Mouse (Mus musculus) frontal cortex, postnatal 25 days (tissue): ENCODE measurements at regions not wholly inside any gene's neighbourhood (a gene's known extent, or its start where the extent isn't known, plus 50 kb on each side); places are given as distances from the start of the nearest gene placed in this dataset.
A peak's percentile ranks its signal among the peaks of the same experiment; 100 is the strongest.

Experiments used
- DNase-seq, 2 experiments: peaks; one replicate each; pipeline ENCODE4 v3.0.0; 2022; ENCODE audit warnings: low spot score in 2 of 2

DNA sequence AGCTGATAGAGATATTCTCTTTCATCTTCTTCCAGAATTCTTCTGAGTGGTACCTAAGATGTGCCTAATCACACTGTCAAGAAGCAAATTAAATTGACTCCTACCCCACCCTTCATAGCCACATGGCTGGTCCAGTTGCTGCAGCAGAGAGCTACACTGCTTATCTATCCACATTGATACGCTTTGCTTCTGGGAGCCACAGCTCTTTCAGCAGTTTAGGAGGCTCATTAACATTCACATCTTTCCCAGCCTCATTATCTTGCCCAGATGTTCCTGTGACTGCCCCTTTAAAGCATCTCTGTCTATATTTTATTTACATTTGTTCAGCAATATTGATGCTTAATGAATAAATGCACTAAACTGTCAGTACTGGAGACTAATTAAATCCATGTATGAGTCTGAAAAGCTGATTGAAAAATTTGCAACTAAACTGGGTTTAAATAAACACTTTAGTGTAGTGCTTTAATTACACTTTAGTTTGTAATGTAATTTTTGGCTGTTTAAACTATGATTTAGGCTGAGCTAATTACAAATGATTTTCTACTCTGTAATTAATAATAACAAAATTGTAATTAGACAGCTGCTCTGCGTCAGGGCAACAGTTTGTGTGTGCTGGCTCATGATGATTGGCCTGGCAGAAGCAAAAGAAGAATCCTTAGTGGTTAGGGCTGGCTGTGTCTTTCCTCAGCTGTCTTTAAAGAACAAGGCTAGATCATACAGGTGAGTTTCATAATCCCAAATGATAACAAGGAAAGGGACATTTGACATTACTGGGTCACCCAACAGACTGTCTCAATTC is 632.5 kb upstream of the Tle4 start:
- DNase-seq = no peak

DNA sequence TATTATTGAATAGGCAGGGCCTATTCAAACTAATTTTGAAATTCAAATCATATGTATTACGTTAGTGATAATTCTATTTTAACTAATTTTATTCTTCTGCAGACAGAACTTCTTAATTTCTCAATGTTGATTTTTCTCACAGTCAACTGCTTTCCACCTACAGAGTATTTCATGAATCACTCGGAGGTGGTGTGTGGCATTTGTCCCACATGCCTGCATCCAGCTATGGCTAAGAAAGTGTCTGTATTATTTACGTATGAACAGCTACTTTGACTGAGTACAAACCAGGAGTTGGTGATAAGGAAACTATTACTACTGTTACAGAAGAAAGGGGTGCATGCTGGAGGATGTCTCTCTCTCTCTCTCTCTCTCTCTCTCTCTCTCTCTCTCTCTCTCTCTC is 619.5 kb upstream of the Tle4 start:
- no peak for DNase-seq

GRCm38 (mm10) chr19:15214651-15215050 is 616.8 kb upstream of the Tle4 start:
- no peak for DNase-seq

DNA sequence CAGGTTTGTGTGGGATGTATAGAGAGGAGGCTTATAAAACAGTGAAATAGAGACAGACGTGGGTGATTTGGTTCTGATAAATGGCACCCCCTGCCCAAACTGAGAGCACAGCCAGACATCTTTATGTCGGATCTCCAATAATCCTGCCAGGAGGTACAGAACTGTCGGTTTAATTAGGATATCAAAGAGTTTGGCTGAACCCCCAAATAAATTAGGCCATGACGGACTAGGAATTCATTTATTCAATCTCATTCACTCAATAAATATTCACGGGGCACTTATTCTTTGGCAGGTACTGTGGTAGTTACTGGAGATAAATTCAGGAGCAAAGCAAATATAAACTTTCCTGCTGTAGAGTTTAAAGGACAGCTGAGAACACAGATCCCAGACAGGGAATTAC is 615.0 kb upstream of the Tle4 start:
- DNase-seq = no peak

DNA sequence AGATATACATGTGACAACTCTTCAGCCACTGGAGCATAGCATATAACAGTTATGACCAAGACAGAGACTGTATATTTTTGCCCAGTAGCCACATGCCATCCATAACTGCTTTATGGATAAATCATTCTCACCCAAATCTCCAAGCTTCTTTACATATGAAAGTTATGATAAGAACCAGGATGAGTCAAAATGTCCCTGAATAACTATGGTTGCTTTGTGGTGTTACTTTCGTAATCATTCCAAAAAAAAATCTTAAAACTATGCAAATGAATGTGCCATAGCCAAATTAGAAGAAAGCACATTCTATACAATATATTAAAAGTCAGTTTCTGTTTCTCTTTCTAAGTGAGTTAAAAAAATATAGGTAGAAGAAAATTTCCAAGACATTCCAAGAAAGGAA is 605.2 kb upstream of the Tle4 start:
- DNase-seq = no peak

- DNase-seq = no peak
These were observed 603.4 kb upstream of the Tle4 start for GRCm38 (mm10) chr19:15201262-15201661.

DNA sequence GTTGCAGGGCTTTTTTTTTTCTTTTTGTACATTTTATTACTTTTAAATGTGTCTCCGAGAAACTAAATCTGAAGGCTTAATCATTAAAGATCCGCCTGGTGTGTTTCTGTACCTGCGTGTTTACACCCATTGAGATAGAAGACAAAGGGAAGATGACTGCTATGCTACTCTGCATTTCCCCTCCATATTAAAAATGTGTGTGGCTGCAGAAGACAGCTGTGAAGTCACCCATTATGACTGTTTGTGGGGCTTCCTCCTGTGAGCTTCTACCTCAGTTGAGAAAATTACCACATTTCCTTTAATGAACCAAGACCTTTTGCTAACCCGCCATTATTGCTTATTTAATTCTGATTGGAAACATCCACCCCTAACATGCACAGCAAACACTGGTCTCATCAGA is 602.9 kb upstream of the Tle4 start:
- no peak for DNase-seq

GRCm38 (mm10) chr19:15200361-15200760 is 602.5 kb upstream of the Tle4 start:
- DNase-seq = no peak

DNA sequence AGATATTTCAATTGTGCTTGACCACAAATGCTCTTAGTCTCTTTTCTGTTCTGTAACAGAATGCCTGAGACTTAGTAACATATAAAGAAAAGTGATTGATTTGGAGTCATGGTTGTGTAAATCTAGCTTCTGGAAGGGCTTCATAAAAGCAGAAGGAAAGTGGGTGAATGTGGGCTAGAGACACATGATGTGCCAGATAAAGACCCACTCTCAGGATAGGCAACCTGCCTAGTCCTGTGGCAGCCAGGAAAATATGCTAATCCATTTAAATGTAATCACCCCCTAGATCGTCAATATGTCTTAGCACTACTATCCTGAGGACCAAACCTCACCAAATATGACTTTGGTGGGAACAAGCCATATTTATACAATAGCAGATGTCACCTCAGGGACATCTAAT is 601.8 kb upstream of the Tle4 start:
- DNase-seq = no peak

DNA sequence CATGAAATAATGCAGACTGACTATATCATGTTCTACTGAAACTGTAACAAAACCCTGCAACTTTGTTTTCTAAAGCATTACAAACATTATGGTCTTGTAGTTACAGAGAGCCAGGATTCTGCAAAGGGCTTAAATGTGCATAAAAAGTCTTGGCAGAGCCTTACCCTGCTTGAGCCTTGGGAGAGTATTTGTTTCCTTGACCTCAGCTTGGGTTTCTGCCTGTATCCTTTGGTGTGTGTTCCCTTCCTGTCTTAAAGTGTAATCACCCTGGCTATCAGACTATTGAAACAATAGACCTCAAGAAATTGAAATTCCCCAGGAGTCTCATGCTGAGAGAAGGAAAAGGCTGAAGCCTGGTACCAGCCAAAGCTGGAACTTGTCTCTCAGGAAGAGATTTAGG is 577.4 kb upstream of the Tle4 start:
- DNase-seq = no peak

- DNase-seq = no peak
These were observed 575.5 kb upstream of the Tle4 start for GRCm38 (mm10) chr19:15173301-15173700.

DNA sequence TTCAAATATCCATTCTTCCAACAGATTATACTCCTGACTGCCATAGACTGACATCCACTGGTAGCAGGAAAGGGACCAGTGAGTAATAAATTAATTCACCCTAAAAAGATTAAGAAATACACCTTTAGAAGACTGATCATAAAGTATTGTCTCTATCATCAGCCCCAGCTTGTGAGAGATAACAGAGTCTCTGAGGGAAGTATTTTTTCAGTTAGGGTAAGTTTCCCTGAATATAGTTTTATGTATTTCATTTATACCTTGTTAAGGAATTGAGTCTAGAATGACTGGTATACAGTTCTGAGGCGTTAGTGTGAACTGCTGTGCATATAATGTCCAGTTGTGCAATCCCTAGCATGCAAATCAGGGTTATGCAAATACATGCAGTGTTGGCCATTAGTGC is 569.3 kb upstream of the Tle4 start:
- no peak for DNase-seq

DNA sequence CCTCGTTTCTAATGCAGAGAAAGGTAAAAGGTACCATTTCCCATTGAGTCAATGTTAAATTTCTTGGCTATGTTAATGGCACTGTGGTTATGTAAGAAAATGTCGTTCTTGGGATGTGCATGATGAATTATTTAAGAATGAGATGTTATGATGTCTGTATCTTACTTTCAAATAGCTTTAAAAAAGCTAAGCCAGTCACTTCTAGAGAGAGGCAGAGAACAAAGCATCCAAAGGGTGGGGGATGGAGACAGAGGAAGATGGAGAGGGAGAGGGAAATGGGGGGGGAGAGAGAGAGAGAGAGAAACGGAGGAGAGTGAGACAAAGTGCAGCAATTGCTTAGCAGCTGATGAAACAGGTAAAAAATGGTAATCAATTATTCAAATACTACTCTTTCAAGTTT is 562.8 kb upstream of the Tle4 start:
- DNase-seq = no peak

GRCm38 (mm10) chr19:15158653-15159052 is 560.8 kb upstream of the Tle4 start:
- peak in 1 of 2 experiments; percentile 12 for DNase-seq

- no peak for DNase-seq
These were observed 560.3 kb upstream of the Tle4 start for GRCm38 (mm10) chr19:15158177-15158576.

- no peak for DNase-seq
These were observed 556.8 kb upstream of the Tle4 start for GRCm38 (mm10) chr19:15154693-15155092.

GRCm38 (mm10) chr19:15146325-15146724 is 548.5 kb upstream of the Tle4 start:
- no peak for DNase-seq

DNA sequence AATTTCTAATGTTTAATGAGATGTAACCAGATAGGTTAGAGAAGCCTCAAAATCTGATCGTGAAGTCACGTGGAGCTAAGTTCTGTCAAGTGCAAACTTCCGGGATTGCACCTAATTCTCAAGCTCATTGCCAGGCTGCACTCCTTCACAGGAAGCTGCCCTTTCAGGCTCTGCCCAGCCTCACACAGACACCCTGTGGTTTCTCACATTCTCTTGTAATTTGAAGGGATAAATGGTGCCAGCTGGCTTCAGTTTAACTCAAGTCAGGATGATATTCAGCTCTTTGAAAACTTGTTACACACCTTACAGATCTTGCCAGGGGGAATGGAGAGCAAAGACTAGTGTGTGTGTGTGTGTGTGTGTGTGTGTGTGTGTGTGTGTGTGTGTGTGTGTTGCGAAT is 529.3 kb upstream of the Tle4 start:
- no peak for DNase-seq

- no peak for DNase-seq
These were observed 510.7 kb upstream of the Tle4 start for GRCm38 (mm10) chr19:15108441-15109026.

GRCm38 (mm10) chr19:15095054-15095453 is 497.2 kb upstream of the Tle4 start:
- no peak for DNase-seq

- no peak for DNase-seq
These were observed 495.7 kb upstream of the Tle4 start for GRCm38 (mm10) chr19:15093534-15093933.

DNA sequence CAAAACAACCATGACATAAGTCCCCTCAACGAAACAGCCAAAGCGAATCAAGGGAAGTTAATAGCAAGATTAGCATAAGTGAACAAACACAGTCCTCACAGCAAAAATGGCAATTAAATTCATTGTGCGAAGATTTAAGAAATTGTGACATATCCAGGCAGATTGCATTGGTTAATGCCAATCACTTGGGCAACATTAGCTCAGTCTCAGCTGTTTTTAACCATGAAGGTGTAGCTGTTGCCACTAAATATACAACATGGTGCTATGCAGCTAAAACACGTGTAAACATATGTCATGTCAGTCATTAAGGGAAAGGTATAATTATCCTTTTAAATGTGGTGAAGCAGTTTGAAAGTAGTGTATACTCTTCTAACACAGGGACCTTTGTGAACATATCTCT is 482.8 kb upstream of the Tle4 start:
- no peak for DNase-seq

DNA sequence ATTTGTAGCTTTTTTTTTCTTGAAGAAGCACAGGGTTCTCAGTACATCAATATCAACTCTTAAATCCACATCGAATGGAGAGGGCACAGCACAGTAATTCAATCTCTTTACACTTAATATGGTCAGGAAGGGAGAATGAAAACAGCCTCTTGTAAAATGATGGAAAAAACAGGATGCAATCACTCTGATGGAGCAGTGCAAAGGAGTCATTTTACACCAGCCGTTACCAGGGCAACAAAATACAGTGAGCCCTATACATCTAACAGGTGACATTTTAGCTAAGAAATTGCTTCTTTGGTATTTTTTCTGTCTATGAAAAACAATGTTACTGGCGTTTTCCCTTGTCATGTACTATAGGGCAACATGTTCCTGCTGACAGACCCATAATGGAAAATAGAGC is 459.9 kb upstream of the Tle4 start:
- DNase-seq = no peak
